Mouse (Mus musculus) C2C12 (cell line): Measurements from ENCODE around the gene Ssh2.

Source experiments
- CEBPB ChIP-seq: IDR thresholded peaks from one replicate; pipeline ENCODE4 v1.6.1; 2011; ENCODE audit warnings: low read depth, mild to moderate bottlenecking, control low read depth, moderate library complexity
- CTCF ChIP-seq: IDR thresholded peaks from one replicate; pipeline ENCODE4 v1.5.1; 2011; ENCODE audit not compliant: control insufficient read depth, insufficient read depth, insufficient read length
- MAX ChIP-seq: IDR thresholded peaks from one replicate; pipeline ENCODE4 v1.6.1; 2011; ENCODE audit warnings: mild to moderate bottlenecking, control low read depth
- MYOG ChIP-seq: IDR thresholded peaks from one replicate; pipeline ENCODE4 v1.6.1; 2011; ENCODE audit not compliant: control insufficient read depth, insufficient read length; ENCODE audit errors: extremely low read depth
- USF1 ChIP-seq: IDR thresholded peaks from one replicate; pipeline ENCODE4 v1.6.1; 2011; ENCODE audit warnings: low read depth, mild to moderate bottlenecking, control low read depth, moderate library complexity

- no peak for TF ChIP-seq CTCF
- TF ChIP-seq MYOG, result no peak
- TF ChIP-seq CEBPB, result no peak
- no peak for TF ChIP-seq MAX
- TF ChIP-seq USF1, result no peak
Observed at GRCm38 (mm10) chr11:77499354-77499753, 283.3 kb downstream of the Ssh2 start.
